Comparison of ENCODE assay signal across 12 mouse cellular contexts in genomic region chr16:95860810-95861209, GRCm38 (mm10).
DNase-seq lines count a peak whose midpoint lies in the region; ATAC-seq lines count a peak whose summit lies in the region.
"Had no signal": no experiment of that assay in that cellular context is flagged by ENCODE, and none has a peak within 500 bp of the region (broad histone marks: within the 10 kb centered on the region; RNA-seq: fewer than 3 reads in every experiment).

No protein-coding gene starts in this region.

- DNase-seq in heart, embryonic 10.5 days (ENCODE audit: low spot score) = no peak
- DNase-seq in heart, adult 18-20 months = no peak
- DNase-seq in lung, postnatal 25 days (ENCODE audit: low spot score) = no peak
- no peak for DNase-seq in right cerebral cortex, postnatal 10 days (ENCODE audit: low spot score in 2 of 2)
- DNase-seq: cerebellum, postnatal 36 days had no signal

- H3K27me3 ChIP-seq in heart, embryonic 10.5 days (ENCODE audit: insufficient read depth, poor library complexity, severe bottlenecking) = no peaks in the 10 kb centered on the region
- no peaks in the 10 kb centered on the region for H3K27me3 ChIP-seq in lung, embryonic 15.5 days
- no peaks in the 10 kb centered on the region for H3K27me3 ChIP-seq in midbrain, embryonic 13.5 days
- H3K27me3 ChIP-seq: intestine, embryonic 15.5 days; neural tube, embryonic 13.5 days had no signal

- H3K36me3 ChIP-seq in heart, embryonic 10.5 days = no peaks in the 10 kb centered on the region
- no peaks in the 10 kb centered on the region for H3K36me3 ChIP-seq in lung, embryonic 15.5 days
- no peaks in the 10 kb centered on the region for H3K36me3 ChIP-seq in midbrain, embryonic 13.5 days
- H3K36me3 ChIP-seq: intestine, embryonic 15.5 days; neural tube, embryonic 13.5 days had no signal

- peaks cover 30% of the 10 kb centered on the region for H3K4me1 ChIP-seq in heart, embryonic 10.5 days
- H3K4me1 ChIP-seq in lung, embryonic 15.5 days = peaks cover 37% of the 10 kb centered on the region
- no peaks in the 10 kb centered on the region for H3K4me1 ChIP-seq in midbrain, embryonic 13.5 days (replicated peaks)
- H3K4me1 ChIP-seq: intestine, embryonic 15.5 days had no signal

- H3K9me3 ChIP-seq in heart, embryonic 10.5 days = no peaks in the 10 kb centered on the region
- no peaks in the 10 kb centered on the region for H3K9me3 ChIP-seq in lung, embryonic 15.5 days
- H3K9me3 ChIP-seq in midbrain, embryonic 13.5 days = no peaks in the 10 kb centered on the region
- H3K9me3 ChIP-seq: intestine, embryonic 15.5 days; neural tube, embryonic 13.5 days had no signal

- H3K4me2 ChIP-seq in lung, embryonic 15.5 days = no peak overlapping the region
- H3K4me2 ChIP-seq in midbrain, embryonic 13.5 days (replicated peaks) = no peak overlapping the region
- H3K4me2 ChIP-seq: intestine, embryonic 15.5 days; neural tube, embryonic 13.5 days had no signal

- no peak overlapping the region for H3K9ac ChIP-seq in lung, embryonic 15.5 days
- no peak overlapping the region for H3K9ac ChIP-seq in midbrain, embryonic 13.5 days (replicated peaks)
- H3K9ac ChIP-seq: intestine, embryonic 15.5 days; neural tube, embryonic 13.5 days had no signal

- WGBS in heart, embryonic 10.5 days = 68% methylated on average over 9 of the region's 9 CpGs
- 72% methylated on average over 9 of the region's 9 CpGs for WGBS in lung, embryonic 15.5 days
- 90% methylated on average over 9 of the region's 9 CpGs for whole genome bisulfite sequencing in midbrain, embryonic 13.5 days

- ATAC-seq in lung, embryonic 15.5 days (ENCODE audit: borderline replicate concordance, extremely low read depth, low FRiP score, low TSS enrichment) = no peak; the same call in 1 of the 2 replicates
- ATAC-seq in activated CD4-positive, CD25-positive, alpha-beta regulatory T cell, adult 4 months = peak; percentile 91
- peak; percentile 19 for ATAC-seq in megakaryocyte progenitor cell, adult 5-6 weeks (replicated peaks; ENCODE audit: poor library complexity)
- no peak for ATAC-seq in midbrain, embryonic 13.5 days

- H3K4me3 ChIP-seq in heart, embryonic 10.5 days = no peak overlapping the region
- H3K4me3 ChIP-seq in lung, embryonic 15.5 days = no peak overlapping the region
- no peak overlapping the region for H3K4me3 ChIP-seq in midbrain, embryonic 13.5 days (replicated peaks)
- H3K4me3 ChIP-seq: erythroblast, embryonic 14.5 days; intestine, embryonic 15.5 days; neural tube, embryonic 13.5 days had no signal

- 0 out of 2 replicates have a peak overlapping the region, but pooled peaks have one; percentile 2 for H3K27ac ChIP-seq in heart, embryonic 10.5 days
- peak overlapping the region; percentile 51 for H3K27ac ChIP-seq in lung, embryonic 15.5 days
- no peak overlapping the region for H3K27ac ChIP-seq in midbrain, embryonic 13.5 days
- H3K27ac ChIP-seq: intestine, embryonic 15.5 days; neural tube, embryonic 13.5 days had no signal

Comparison
In these comparisons a context has a peak if more than half of its experiments do, and no peak if none do; other contexts are left out.
1. ATAC-seq: peak in activated CD4-positive, CD25-positive, alpha-beta regulatory T cell, adult 4 months (single experiment) and megakaryocyte progenitor cell, adult 5-6 weeks (single experiment); none in lung, embryonic 15.5 days (single experiment) and midbrain, embryonic 13.5 days (single experiment).